Mouse (Mus musculus) neural tube, embryonic 15.5 days (tissue): Measurements from ENCODE around the gene Sel1l3. TPM values are rescaled to one million over a fixed set of nuclear protein-coding genes. Genes with fewer than 3 reads are reported as not detected.
A peak's percentile ranks its signal among the peaks of the same experiment; 100 is the strongest.

Source experiments
- ATAC-seq: fragments of 200-750 bp; cut with Nextera tagmentation; 2 replicates; pipeline ENCODE4 v1.8.0; 2017; ENCODE audit warnings: mild to moderate bottlenecking, moderate TSS enrichment, moderate library complexity; ENCODE audit not compliant: low FRiP score
- H3K27ac ChIP-seq: fragments of 300-500 bp; sonication (generic); replicated peaks from 2 replicates; pipeline ENCODE4 v1.5.1; 2015; ENCODE audit warnings: mild to moderate bottlenecking, inconsistent platforms
- H3K27me3 ChIP-seq: fragments of 300-500 bp; sonication (generic); replicated peaks from 2 replicates; pipeline ENCODE4 v1.6.1; 2015; ENCODE audit warnings: inconsistent platforms
- H3K36me3 ChIP-seq: fragments of 300-500 bp; sonication (generic); 2 replicates; pipeline ENCODE4 v1.6.1; 2015; ENCODE audit warnings: inconsistent platforms
- H3K4me1 ChIP-seq: fragments of 300-500 bp; sonication (generic); 2 replicates; pipeline ENCODE4 v1.6.1; 2015; ENCODE audit warnings: inconsistent platforms
- H3K4me2 ChIP-seq: fragments of 300-500 bp; sonication (generic); 2 replicates; pipeline ENCODE4 v1.6.1; 2015; ENCODE audit warnings: inconsistent platforms, mild to moderate bottlenecking, moderate library complexity
- H3K4me3 ChIP-seq: fragments of 300-500 bp; sonication (generic); replicated peaks from 2 replicates; pipeline ENCODE4 v1.5.1; 2015; ENCODE audit warnings: mild to moderate bottlenecking, inconsistent platforms
- H3K9ac ChIP-seq: fragments of 300-500 bp; sonication (generic); replicated peaks from 2 replicates; pipeline ENCODE4 v1.6.1; 2015; ENCODE audit warnings: mild to moderate bottlenecking, inconsistent platforms
- H3K9me3 ChIP-seq: fragments of 300-500 bp; sonication (generic); replicated peaks from 2 replicates; pipeline ENCODE4 v1.6.1; 2016; ENCODE audit warnings: inconsistent platforms
- WGBS: fragments of 180-500 bp; shearing (Covaris S2); methylation state at CpG from one replicate; pipeline ENCODE4 v1.1.7; 2015; ENCODE audit warnings: mixed read lengths; 5-methylcytosine and 5-hydroxymethylcytosine counted together
- polyA plus RNA-seq: library from polyadenylated mRNA; unstranded; fragments of >200 nt; fragmentation: Nextera tagmentation; extraction: Ambion mirVana; gene quantifications from 2 replicates; pipeline ENCODE4 v1.2.1, GENCODE M21; 2015

The Sel1l3 gene
- 4.4 and 5.9 TPM in 2 replicates for polyA plus RNA-seq

DNA sequence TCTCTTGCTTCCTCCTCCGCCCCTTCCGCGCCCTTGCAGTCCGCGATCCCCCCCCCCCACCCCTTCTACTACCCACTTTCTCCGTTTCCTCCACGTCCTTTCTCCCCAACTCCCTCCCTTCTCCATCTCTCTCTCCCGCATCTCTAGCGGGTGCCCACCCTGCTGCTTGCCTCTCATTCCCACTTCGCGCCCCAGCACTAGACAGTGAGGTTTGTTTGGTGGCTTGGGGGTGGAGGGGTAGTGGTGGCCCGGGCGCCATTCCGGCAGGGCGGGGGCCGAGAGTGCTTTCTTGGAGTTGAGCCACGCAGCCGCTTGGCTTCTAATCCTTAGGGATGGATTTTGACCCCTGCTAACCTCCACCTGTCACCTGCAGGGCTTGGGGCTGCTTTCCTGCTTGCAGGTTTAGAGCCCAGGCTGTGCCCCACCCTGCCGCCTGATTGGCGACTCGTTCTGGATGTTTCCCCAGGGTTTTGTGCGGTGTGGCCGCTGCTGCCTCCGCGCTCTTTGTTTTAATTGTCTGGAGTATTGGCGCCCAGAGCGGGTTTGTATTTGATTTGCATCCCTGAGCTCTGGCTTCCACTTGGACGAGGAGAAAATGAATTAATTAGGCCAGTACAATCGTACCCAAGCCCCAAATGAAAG is at the start of gene Sel1l3:
Sel1l3 (minus strand) TSS at position 217 of the 642 bp plus-strand sequence.
- Histone ChIP-seq H3K4me3 (peak within 1 kb of the TSS; percentile 63), H3K36me3 (no peaks in the 10 kb centered on the region), H3K4me2 (peak within 1 kb of the TSS; percentile 97), H3K4me1 (peaks cover 35% of the 10 kb centered on the region), H3K9ac (peak within 1 kb of the TSS; percentile 75), H3K27me3 (0 out of 2 replicates have a peak, but pooled peaks cover 6% of the 10 kb centered on the region), H3K9me3 (no peaks in the 10 kb centered on the region), H3K27ac (peak within 1 kb of the TSS; percentile 48)
- WGBS = 1% methylated on average over 24 of the region's 29 CpGs
- peak; percentile 44 for ATAC-seq

DNA sequence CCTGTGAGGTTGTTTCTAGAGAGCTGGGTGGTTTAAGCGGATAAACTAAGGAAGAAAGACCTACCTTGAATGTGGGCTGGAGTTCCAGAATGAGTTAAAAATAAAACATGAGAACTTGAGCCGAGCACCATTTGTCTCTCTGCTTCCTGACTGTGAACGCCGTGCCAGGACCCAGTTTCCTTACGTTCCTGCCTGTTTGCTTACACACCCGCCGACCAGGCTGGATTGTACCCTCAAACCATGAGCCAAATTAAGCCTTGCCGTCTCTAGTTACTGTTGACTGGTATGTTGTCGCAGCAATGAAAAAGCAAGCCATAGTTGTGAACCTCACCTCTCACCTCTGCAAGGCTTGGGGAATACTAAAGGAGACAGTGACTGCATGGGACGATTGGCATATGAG is 48.3 kb upstream of the Sel1l3 start:
- 86% methylated on average over 10 of the region's 10 CpGs for WGBS
- ATAC-seq = no peak
- Histone ChIP-seq H3K27me3 (peaks cover 4% of the 10 kb centered on the region), H3K27ac (no peak overlapping the region), H3K4me1 (peaks cover 25% of the 10 kb centered on the region), H3K9me3 (no peaks in the 10 kb centered on the region), H3K9ac (no peak overlapping the region), H3K4me2 (no peak overlapping the region), H3K36me3 (no peaks in the 10 kb centered on the region), H3K4me3 (no peak overlapping the region)

DNA sequence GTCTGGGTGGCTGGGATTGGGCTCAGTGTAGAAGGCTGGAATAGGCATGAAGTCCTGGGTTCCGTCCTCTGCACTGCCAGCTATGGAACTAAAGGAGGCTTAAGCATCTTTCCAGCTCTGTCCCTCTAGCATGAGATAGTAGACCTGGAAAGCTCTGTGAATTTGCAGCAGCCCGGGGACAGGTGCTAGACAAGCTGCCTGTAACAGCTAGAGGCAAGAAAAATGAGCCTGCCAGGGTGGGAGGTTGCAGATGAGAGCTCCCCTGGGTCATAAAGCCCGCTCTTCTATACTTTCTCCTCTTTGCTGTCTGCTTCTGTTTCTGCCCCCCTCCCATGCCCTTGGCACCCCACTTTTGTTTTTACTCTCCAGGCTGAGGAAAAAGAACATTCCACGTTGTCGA is 46.2 kb upstream of the Sel1l3 start:
- Histone ChIP-seq H3K27ac (no peak overlapping the region), H3K4me3 (no peak overlapping the region), H3K4me1 (peaks cover 22% of the 10 kb centered on the region), H3K4me2 (no peak overlapping the region), H3K27me3 (peaks cover 4% of the 10 kb centered on the region), H3K9ac (no peak overlapping the region), H3K36me3 (no peaks in the 10 kb centered on the region), H3K9me3 (no peaks in the 10 kb centered on the region)
- no peak for ATAC-seq
- WGBS = 50% methylated on average over 5 of the region's 5 CpGs

DNA sequence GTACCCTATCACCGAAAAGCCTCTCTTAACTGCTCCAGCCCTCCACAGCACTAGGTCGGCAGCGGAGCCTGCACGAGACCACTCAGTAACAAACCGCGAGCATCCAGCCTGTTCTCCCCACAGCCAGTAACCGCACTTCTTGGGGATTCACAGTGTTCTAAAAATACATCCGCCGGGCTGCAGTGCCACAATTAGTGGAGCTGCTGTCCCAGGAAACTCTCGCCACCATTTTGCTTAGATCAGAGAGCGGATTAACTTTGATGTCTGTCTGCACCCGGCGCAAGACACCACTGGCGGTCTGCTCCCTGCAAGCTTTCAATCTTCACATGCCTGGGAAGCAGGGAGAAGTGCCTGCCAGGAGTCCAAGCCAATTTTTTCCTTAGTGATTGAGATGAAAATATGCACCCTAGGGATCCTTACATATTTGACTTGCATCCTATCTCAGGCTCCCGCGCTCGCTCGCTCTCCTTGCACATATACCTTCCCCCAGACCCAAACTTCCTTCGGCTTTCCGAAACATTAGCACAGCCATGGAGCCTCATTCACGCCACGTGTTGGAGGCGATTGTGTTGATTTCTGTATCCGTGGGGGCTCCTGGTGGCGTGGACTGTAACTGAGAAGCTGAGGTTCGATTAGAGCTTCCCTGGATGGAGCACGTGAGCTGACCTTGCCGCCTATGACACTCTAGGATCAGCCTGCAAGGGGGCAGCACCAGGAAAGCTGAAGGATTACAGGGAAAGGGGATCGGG is 44.5 kb upstream of the Sel1l3 start:
- H3K4me1 ChIP-seq = peaks cover 22% of the 10 kb centered on the region
- H3K4me3 ChIP-seq = peak overlapping the region; percentile 39
- no peaks in the 10 kb centered on the region for H3K36me3 ChIP-seq
- peaks cover 4% of the 10 kb centered on the region for H3K27me3 ChIP-seq
- H3K27ac ChIP-seq = no peak overlapping the region; the same call in 1 of the 2 replicates
- peak overlapping the region; percentile 80 for H3K4me2 ChIP-seq
- no peaks in the 10 kb centered on the region for H3K9me3 ChIP-seq
- ATAC-seq = peak; percentile 57
- peak overlapping the region; percentile 50 for H3K9ac ChIP-seq
- WGBS = 3% methylated on average over 29 of the region's 29 CpGs

DNA sequence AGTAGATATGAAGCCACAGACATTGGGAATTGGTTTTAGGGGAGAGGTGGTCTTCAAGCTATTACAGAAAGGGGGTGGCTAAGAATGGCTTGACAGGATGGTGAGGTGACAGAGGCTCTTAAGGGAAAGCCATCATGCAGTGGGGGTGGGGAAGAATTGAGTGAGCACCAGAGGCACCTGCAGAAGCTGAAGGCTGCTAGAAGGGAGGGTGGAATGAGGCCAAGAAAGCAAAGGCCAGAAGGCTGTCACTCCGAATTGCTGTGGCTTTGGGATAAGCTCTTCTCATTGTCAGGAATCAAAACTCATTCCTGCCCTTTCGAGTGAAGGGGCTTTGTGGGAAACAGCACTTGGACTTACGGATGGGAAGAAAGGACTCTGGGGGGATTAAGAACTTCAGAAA is 41.1 kb upstream of the Sel1l3 start:
- no peak for ATAC-seq
- 86% methylated on average over 3 of the region's 3 CpGs for WGBS
- Histone ChIP-seq H3K36me3 (no peaks in the 10 kb centered on the region), H3K9me3 (no peaks in the 10 kb centered on the region), H3K4me3 (no peak overlapping the region), H3K27ac (no peak overlapping the region), H3K9ac (no peak overlapping the region), H3K27me3 (peaks cover 4% of the 10 kb centered on the region), H3K4me1 (peaks cover 19% of the 10 kb centered on the region), H3K4me2 (no peak overlapping the region)

DNA sequence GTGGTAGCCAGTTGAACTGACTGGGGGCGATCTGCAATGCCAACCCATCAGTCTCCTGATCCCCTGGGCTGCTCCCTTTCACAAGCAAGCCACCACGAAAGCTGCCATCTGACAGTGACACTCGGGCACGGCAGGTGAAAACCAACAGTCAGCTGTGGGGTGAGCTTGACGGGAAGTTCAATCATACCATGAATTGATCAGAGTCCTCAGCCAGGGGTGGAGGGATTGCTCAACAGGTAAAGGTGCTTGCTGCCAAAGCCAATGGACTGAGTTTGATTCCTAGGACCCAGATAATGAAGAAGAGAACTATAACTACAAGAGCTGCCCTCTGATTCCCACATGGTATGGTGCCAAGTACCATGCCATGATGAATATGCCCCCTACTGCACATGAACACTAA is 40.4 kb upstream of the Sel1l3 start:
- ATAC-seq = no peak
- no peak overlapping the region for H3K4me3 ChIP-seq
- H3K27ac ChIP-seq = no peak overlapping the region
- peaks cover 15% of the 10 kb centered on the region for H3K4me1 ChIP-seq
- no peaks in the 10 kb centered on the region for H3K9me3 ChIP-seq
- H3K36me3 ChIP-seq = no peaks in the 10 kb centered on the region
- 82% methylated on average over 5 of the region's 5 CpGs for WGBS
- peaks cover 4% of the 10 kb centered on the region for H3K27me3 ChIP-seq
- H3K9ac ChIP-seq = no peak overlapping the region
- H3K4me2 ChIP-seq = no peak overlapping the region

DNA sequence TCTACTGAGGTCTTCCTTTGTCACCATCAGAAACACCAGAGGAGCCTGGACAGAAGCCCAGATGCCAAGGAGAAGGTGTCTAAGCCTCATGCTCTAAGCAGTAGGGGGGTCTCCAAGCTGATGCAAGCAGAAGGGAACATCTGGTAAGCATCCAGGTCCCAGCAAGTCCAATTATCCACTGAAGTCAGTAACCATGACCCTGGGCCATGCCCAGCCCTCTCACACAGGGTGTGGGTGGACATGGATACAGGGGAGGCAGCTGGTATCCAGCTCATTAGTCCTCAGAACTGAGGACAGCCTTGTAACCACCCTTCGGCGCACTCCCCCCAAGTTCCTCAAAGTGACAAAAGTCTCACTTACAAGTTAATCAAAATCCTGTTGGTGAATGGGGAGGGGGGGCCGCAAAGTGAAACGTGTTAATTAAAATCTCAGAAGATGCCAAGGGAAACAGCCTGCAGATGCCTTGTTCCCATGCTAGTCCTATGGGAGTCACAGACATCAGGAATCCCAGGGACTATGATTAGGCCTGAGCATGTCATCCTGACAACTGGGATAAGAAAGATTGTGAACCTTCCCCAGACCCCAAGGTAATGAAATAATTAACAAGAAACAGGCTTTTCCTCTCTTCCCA is 35.8 kb upstream of the Sel1l3 start:
- no peaks in the 10 kb centered on the region for H3K9me3 ChIP-seq
- H3K4me1 ChIP-seq = peaks cover 9% of the 10 kb centered on the region; the same call in 1 of the 2 replicates
- no peaks in the 10 kb centered on the region for H3K36me3 ChIP-seq
- H3K9ac ChIP-seq = no peak overlapping the region
- H3K4me2 ChIP-seq = no peak overlapping the region
- H3K27ac ChIP-seq = no peak overlapping the region
- H3K27me3 ChIP-seq = no peaks in the 10 kb centered on the region
- H3K4me3 ChIP-seq = no peak overlapping the region
- WGBS = 79% methylated on average over 4 of the region's 4 CpGs
- no peak for ATAC-seq

DNA sequence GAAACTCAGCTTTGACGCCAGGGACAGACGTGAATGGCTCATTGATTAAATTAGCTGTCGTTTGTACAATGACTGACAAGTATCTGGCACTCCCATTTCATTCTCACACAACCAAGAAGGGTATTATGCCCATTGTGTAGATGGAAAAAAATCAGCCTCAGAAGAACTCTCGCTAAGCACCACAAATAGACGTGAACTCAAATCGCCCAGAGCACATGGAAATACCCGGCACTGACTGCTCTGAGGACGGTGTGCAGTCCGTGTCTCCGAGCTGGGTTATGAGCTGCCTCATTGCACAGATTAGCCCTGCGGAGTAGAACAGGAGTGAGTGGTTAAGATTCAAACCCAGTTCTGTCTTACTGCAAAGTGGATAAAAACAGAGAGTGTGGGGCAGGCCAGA is 34.8 kb upstream of the Sel1l3 start:
- H3K27ac ChIP-seq = no peak overlapping the region
- peaks cover 9% of the 10 kb centered on the region; the same call in 1 of the 2 replicates for H3K4me1 ChIP-seq
- no peak overlapping the region for H3K9ac ChIP-seq
- no peak for ATAC-seq
- H3K27me3 ChIP-seq = no peaks in the 10 kb centered on the region
- H3K9me3 ChIP-seq = no peaks in the 10 kb centered on the region
- H3K36me3 ChIP-seq = no peaks in the 10 kb centered on the region
- WGBS = 27% methylated on average over 11 of the region's 11 CpGs
- no peak overlapping the region for H3K4me3 ChIP-seq
- H3K4me2 ChIP-seq = no peak overlapping the region

DNA sequence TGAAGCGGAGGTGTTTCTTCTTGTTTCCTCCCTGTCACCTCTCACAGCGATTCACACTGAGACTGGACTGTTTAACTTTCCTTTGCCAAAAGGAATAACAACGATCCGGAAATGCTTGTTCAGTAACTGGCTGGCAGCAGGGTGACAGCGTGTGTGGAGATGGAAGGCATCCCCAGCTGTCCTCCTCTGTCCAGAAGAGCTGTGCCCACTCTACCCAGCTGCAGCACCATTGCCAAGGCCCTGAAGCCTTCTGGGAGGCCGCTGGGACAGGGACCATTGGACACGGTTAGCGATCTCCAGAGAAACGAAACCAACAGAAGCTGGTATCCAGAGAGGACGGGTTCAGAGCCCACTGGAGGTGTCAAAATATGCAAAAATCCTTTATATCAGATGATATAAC is 30.2 kb upstream of the Sel1l3 start:
- H3K9ac ChIP-seq = no peak overlapping the region
- no peak overlapping the region for H3K4me2 ChIP-seq
- peaks cover 20% of the 10 kb centered on the region for H3K4me1 ChIP-seq
- no peaks in the 10 kb centered on the region for H3K9me3 ChIP-seq
- ATAC-seq = no peak
- no peak overlapping the region for H3K4me3 ChIP-seq
- H3K27me3 ChIP-seq = no peaks in the 10 kb centered on the region
- 75% methylated on average over 10 of the region's 10 CpGs for whole genome bisulfite sequencing
- no peak overlapping the region for H3K27ac ChIP-seq
- no peaks in the 10 kb centered on the region for H3K36me3 ChIP-seq

DNA sequence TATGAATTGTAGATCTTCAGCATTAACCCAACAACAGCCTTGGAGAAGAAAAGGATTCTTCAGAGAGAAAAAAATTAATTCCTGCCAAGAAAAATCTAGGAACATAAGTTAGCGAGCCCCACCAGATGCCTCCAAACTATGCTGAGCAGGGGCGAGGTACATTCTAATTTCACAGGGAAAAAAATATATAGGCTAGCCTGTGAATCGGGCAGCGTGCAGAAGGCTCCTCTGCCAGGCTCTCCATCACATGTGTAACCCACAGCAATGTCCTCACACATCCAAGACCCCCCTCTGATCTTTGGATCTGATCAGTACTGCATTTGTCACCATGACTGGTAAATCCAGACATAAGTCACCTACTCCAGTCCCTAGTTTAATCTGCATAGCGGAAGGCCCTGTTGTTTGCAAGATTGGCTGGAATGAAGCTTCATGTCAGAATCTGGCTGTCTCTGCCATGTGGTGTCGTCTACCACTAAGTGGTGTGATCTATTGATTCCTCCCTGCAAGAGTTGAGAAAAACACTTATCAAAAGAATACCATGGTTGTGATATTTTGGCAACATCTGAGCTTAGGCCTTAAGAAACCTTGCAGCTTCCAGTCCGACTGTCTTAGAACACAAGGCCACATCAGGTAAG is 29.3 kb upstream of the Sel1l3 start:
- no peaks in the 10 kb centered on the region for H3K9me3 ChIP-seq
- H3K27me3 ChIP-seq = no peaks in the 10 kb centered on the region
- no peaks in the 10 kb centered on the region for H3K36me3 ChIP-seq
- no peak overlapping the region for H3K4me2 ChIP-seq
- ATAC-seq = no peak
- no peak overlapping the region for H3K27ac ChIP-seq
- 89% methylated on average over 7 of the region's 7 CpGs for WGBS
- H3K4me1 ChIP-seq = peaks cover 13% of the 10 kb centered on the region
- H3K9ac ChIP-seq = no peak overlapping the region
- H3K4me3 ChIP-seq = no peak overlapping the region

DNA sequence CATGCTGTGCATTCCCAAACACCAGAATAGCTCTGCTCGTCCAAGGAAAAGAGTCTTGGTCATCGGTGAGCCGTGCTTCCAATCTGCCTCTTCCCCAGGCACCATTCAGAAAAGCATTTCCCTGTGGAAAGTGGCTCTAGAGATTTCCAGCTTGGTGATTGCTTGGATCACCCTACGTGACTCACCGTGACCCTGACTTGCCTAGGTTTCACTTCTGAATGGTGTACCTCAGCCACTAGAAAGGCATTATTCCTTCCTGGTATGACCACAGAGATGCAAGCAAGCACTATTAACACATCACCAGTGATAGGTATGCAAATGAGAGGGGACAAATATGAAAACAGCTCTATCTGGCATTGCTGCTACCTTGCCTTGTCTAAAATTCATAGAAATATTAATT is 28.2 kb upstream of the Sel1l3 start:
- 73% methylated on average over 5 of the region's 5 CpGs for WGBS
- ATAC-seq = no peak

More for the DNA sequence above, 28.2 kb upstream of the Sel1l3 start:
- no peak overlapping the region for H3K9ac ChIP-seq
- H3K4me2 ChIP-seq = no peak overlapping the region
- peaks cover 10% of the 10 kb centered on the region for H3K4me1 ChIP-seq
- H3K27ac ChIP-seq = no peak overlapping the region
- H3K4me3 ChIP-seq = no peak overlapping the region
- no peaks in the 10 kb centered on the region for H3K9me3 ChIP-seq
- H3K36me3 ChIP-seq = no peaks in the 10 kb centered on the region
- no peaks in the 10 kb centered on the region for H3K27me3 ChIP-seq
